Mouse (Mus musculus): ENCODE data around the gene Bean1.

DNA sequence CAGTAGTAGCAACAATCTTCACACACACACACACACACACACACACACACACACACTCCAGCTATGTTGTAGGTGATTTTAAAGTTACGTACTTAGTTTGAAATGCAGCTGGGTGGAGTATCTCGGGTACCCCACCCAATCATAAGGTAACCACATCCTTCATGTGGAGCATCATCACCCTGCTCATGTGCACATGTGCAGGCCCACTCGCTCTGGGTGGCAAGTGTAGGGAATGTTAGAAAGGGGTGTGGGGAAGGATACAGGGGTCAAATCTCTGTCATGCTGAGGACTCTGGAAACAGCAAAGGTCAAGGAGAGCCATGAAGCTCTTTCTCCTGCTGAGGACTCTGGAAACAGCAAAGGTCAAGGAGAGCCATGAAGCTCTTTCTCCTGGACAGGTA, 34.0 kb upstream of the Bean1 start:
- TF ChIP-seq POLR2A (IDR thresholded peaks at IDR 0.05; ENCODE audit: insufficient read depth, low read length) (no peak), CTCF (IDR thresholded peaks at IDR 0.05; ENCODE audit: low read depth, low read length) (no peak), EP300 (IDR thresholded peaks at IDR 0.05; ENCODE audit: insufficient read depth, low read depth, low read length) (no peak)
